Mouse (Mus musculus): ENCODE measurements around the gene Pidd1. TPM values are rescaled to one million over a fixed set of nuclear protein-coding genes. Genes with fewer than 3 reads are reported as not detected.

Pidd1 gene
- polyA plus RNA-seq (2011; ENCODE audit: insufficient read depth, insufficient read length, low read depth, missing spikeins), result 22.1 and 27.6 TPM in 2 replicates

GRCm38 (mm10) chr7:141443828-141444237 lies at the start of gene Pidd1:
Gene Pidd1 (minus strand): TSS chr7:141444025.
- Histone ChIP-seq H3K27ac (ENCODE audit: insufficient read depth, low read length) (peak within 1 kb of the TSS; percentile 64), H3K9ac (ENCODE audit: low read depth, poor library complexity, severe bottlenecking) (peak within 1 kb of the TSS; percentile 90), H3K27me3 (ENCODE audit: control insufficient read depth, insufficient read depth, low read length, poor library complexity, severe bottlenecking) (no peaks in the 10 kb centered on the region), H3K9me3 (replicated peaks; ENCODE audit: control insufficient read depth, insufficient read depth, low read length, poor library complexity, severe bottlenecking) (no peaks in the 10 kb centered on the region), H3K4me1 (ENCODE audit: control insufficient read depth, insufficient read depth, low read length) (no peaks in the 10 kb centered on the region), H3K4me3 (ENCODE audit: low read depth, low read length) (peak within 1 kb of the TSS; percentile 93), H3K36me3 (ENCODE audit: control insufficient read depth, insufficient read depth, low read length, poor library complexity, severe bottlenecking) (peaks cover 37% of the 10 kb centered on the region)
- TF ChIP-seq EP300 (IDR thresholded peaks at IDR 0.05; ENCODE audit: insufficient read depth, low read depth, low read length) (no peak), POLR2A (IDR thresholded peaks at IDR 0.05; ENCODE audit: insufficient read depth, low read length) (no peak), CTCF (IDR thresholded peaks at IDR 0.05; ENCODE audit: low read depth, low read length) (no peak)

- H3K9ac ChIP-seq (ENCODE audit: low read depth, poor library complexity, severe bottlenecking), result no peak overlapping the region
- no peak overlapping the region for H3K4me3 ChIP-seq (ENCODE audit: low read depth, low read length)
- H3K36me3 ChIP-seq (ENCODE audit: control insufficient read depth, insufficient read depth, low read length, poor library complexity, severe bottlenecking), result no peaks in the 10 kb centered on the region
- H3K27me3 ChIP-seq (ENCODE audit: control insufficient read depth, insufficient read depth, low read length, poor library complexity, severe bottlenecking), result no peaks in the 10 kb centered on the region
- H3K27ac ChIP-seq (ENCODE audit: insufficient read depth, low read length), result no peak overlapping the region
- no peaks in the 10 kb centered on the region for H3K4me1 ChIP-seq (ENCODE audit: control insufficient read depth, insufficient read depth, low read length)
- H3K9me3 ChIP-seq (replicated peaks; ENCODE audit: control insufficient read depth, insufficient read depth, low read length, poor library complexity, severe bottlenecking), result no peaks in the 10 kb centered on the region
- TF ChIP-seq EP300 (IDR thresholded peaks at IDR 0.05; ENCODE audit: insufficient read depth, low read depth, low read length) (no peak), CTCF (IDR thresholded peaks at IDR 0.05; ENCODE audit: low read depth, low read length) (no peak), POLR2A (IDR thresholded peaks at IDR 0.05; ENCODE audit: insufficient read depth, low read length) (no peak)
Observed at GRCm38 (mm10) chr7:141492738-141493137, 48.9 kb upstream of the Pidd1 start.

DNA sequence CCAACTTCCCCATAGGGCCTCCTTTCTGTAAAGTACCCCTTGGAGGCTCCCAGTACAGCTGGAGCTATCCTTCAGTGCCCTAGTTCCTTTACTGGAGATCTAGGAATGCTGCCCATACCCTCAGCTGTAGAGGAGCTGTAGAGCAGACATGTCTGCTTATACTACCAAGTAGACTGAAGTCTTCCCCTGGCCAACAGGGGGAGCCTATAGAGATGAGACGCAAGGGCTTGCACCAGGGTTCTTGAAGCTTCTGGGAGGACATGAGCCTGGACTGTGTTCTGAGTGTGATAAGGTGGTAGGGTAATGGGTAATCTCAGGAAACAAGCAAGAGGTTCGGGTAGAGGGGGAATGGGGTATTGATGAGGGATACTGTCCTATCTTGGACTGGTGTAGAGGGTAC lies 47.3 kb upstream of the Pidd1 start:
- Histone ChIP-seq H3K36me3 (ENCODE audit: control insufficient read depth, insufficient read depth, low read length, poor library complexity, severe bottlenecking) (no peaks in the 10 kb centered on the region), H3K27ac (ENCODE audit: insufficient read depth, low read length) (no peak overlapping the region), H3K9me3 (replicated peaks; ENCODE audit: control insufficient read depth, insufficient read depth, low read length, poor library complexity, severe bottlenecking) (no peaks in the 10 kb centered on the region), H3K27me3 (ENCODE audit: control insufficient read depth, insufficient read depth, low read length, poor library complexity, severe bottlenecking) (no peaks in the 10 kb centered on the region), H3K9ac (ENCODE audit: low read depth, poor library complexity, severe bottlenecking) (no peak overlapping the region), H3K4me3 (ENCODE audit: low read depth, low read length) (no peak overlapping the region), H3K4me1 (ENCODE audit: control insufficient read depth, insufficient read depth, low read length) (no peaks in the 10 kb centered on the region)
- TF ChIP-seq CTCF (IDR thresholded peaks at IDR 0.05; ENCODE audit: low read depth, low read length) (peak; percentile 23), EP300 (IDR thresholded peaks at IDR 0.05; ENCODE audit: insufficient read depth, low read depth, low read length) (no peak)

DNA sequence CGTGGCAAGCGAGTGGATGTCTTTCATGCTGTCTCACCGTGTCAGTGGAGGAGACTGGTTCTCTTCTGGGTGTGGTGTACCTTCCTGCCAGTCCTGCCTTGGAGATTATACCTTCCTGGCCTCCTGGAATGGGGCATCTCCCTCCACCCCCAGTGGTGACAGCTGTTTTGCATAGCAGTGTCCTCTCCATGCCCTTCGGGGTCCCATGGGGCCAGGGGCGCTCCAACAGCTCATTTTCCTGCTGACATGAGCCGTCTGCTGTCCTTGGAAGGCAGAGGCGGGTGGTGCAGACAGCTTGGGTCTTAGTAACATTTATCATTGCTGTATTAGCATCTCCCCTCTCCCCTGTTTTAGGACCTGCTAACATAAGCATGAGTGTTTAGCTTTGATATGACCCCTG lies 43.3 kb upstream of the Pidd1 start:
- no peaks in the 10 kb centered on the region for H3K9me3 ChIP-seq (replicated peaks; ENCODE audit: control insufficient read depth, insufficient read depth, low read length, poor library complexity, severe bottlenecking)
- no peak overlapping the region for H3K4me3 ChIP-seq (ENCODE audit: low read depth, low read length)
- TF ChIP-seq EP300 (IDR thresholded peaks at IDR 0.05; ENCODE audit: insufficient read depth, low read depth, low read length) (no peak), POLR2A (IDR thresholded peaks at IDR 0.05; ENCODE audit: insufficient read depth, low read length) (no peak), CTCF (IDR thresholded peaks at IDR 0.05; ENCODE audit: low read depth, low read length) (no peak)
- H3K4me1 ChIP-seq (ENCODE audit: control insufficient read depth, insufficient read depth, low read length), result peaks cover 5% of the 10 kb centered on the region
- H3K27me3 ChIP-seq (ENCODE audit: control insufficient read depth, insufficient read depth, low read length, poor library complexity, severe bottlenecking), result no peaks in the 10 kb centered on the region
- H3K36me3 ChIP-seq (ENCODE audit: control insufficient read depth, insufficient read depth, low read length, poor library complexity, severe bottlenecking), result no peaks in the 10 kb centered on the region
- no peak overlapping the region for H3K9ac ChIP-seq (ENCODE audit: low read depth, poor library complexity, severe bottlenecking)
- H3K27ac ChIP-seq (ENCODE audit: insufficient read depth, low read length), result no peak overlapping the region

DNA sequence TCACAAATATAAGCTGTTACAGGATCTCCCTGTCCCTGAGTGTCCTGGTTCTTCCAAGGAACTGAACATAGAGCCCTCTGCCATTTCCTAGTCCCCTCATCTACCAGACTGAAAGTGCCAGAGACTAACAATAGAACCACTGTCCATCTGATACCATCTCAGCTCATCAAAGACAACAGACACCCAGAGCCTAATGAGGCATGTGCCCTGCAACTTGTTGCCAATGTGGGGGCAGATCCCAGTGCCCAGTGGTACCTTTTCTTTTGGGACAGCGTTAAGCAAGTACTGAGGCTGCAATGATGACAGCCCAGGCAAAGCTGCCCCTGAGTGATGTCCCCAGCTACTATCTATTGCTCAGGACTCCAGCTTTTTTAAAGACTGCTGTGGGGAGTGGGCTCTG lies 42.4 kb upstream of the Pidd1 start:
- no peaks in the 10 kb centered on the region for H3K27me3 ChIP-seq (ENCODE audit: control insufficient read depth, insufficient read depth, low read length, poor library complexity, severe bottlenecking)
- no peak overlapping the region for H3K27ac ChIP-seq (ENCODE audit: insufficient read depth, low read length)
- H3K4me1 ChIP-seq (ENCODE audit: control insufficient read depth, insufficient read depth, low read length), result peaks cover 5% of the 10 kb centered on the region
- no peaks in the 10 kb centered on the region for H3K36me3 ChIP-seq (ENCODE audit: control insufficient read depth, insufficient read depth, low read length, poor library complexity, severe bottlenecking)
- no peak overlapping the region for H3K4me3 ChIP-seq (ENCODE audit: low read depth, low read length)
- no peak for TF ChIP-seq EP300 (IDR thresholded peaks at IDR 0.05; ENCODE audit: insufficient read depth, low read depth, low read length)
- TF ChIP-seq POLR2A (IDR thresholded peaks at IDR 0.05; ENCODE audit: insufficient read depth, low read length), result no peak
- TF ChIP-seq CTCF (IDR thresholded peaks at IDR 0.05; ENCODE audit: low read depth, low read length), result no peak
- no peak overlapping the region for H3K9ac ChIP-seq (ENCODE audit: low read depth, poor library complexity, severe bottlenecking)
- no peaks in the 10 kb centered on the region for H3K9me3 ChIP-seq (replicated peaks; ENCODE audit: control insufficient read depth, insufficient read depth, low read length, poor library complexity, severe bottlenecking)

DNA sequence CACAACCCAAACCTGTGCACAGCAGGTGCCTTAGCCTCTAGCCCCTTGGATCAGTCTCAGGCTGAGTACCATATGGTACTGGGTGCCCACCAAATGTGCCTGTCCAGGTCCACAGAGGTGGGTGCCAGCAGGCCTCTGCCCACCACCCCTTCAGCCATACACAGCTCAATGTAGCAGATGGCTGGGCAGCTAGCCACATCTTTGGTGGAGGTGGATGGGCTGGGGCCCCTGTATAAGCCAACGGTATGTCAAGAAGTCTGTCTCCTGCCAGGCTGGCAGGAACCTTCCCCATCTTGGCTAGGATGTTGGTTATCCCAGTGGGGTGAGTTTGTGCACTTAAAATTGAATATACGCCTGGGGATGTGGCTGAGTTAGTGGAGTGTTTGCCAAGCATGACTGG lies 41.8 kb upstream of the Pidd1 start:
- Histone ChIP-seq H3K4me1 (ENCODE audit: control insufficient read depth, insufficient read depth, low read length) (peaks cover 5% of the 10 kb centered on the region), H3K27me3 (ENCODE audit: control insufficient read depth, insufficient read depth, low read length, poor library complexity, severe bottlenecking) (no peaks in the 10 kb centered on the region), H3K9ac (ENCODE audit: low read depth, poor library complexity, severe bottlenecking) (no peak overlapping the region), H3K9me3 (replicated peaks; ENCODE audit: control insufficient read depth, insufficient read depth, low read length, poor library complexity, severe bottlenecking) (no peaks in the 10 kb centered on the region), H3K27ac (ENCODE audit: insufficient read depth, low read length) (no peak overlapping the region), H3K36me3 (ENCODE audit: control insufficient read depth, insufficient read depth, low read length, poor library complexity, severe bottlenecking) (no peaks in the 10 kb centered on the region), H3K4me3 (ENCODE audit: low read depth, low read length) (no peak overlapping the region)
- TF ChIP-seq EP300 (IDR thresholded peaks at IDR 0.05; ENCODE audit: insufficient read depth, low read depth, low read length) (no peak), POLR2A (IDR thresholded peaks at IDR 0.05; ENCODE audit: insufficient read depth, low read length) (no peak), CTCF (IDR thresholded peaks at IDR 0.05; ENCODE audit: low read depth, low read length) (no peak)
